Mouse (Mus musculus) embryonic fibroblast, embryonic 13.5 days (primary cell): ENCODE results near the gene Elf3.

ENCODE experiments used
- CTCF ChIP-seq: IDR thresholded peaks from 2 replicates; pipeline ENCODE4 v1.5.1; 2011; ENCODE audit warnings: mild to moderate bottlenecking, control low read depth, low read length, moderate library complexity, borderline replicate concordance; ENCODE audit not compliant: insufficient read depth
- POLR2A ChIP-seq: IDR thresholded peaks from 2 replicates; pipeline ENCODE4 v1.6.1; 2011; ENCODE audit warnings: low read depth, mild to moderate bottlenecking, control low read depth, low read length, moderate library complexity

DNA sequence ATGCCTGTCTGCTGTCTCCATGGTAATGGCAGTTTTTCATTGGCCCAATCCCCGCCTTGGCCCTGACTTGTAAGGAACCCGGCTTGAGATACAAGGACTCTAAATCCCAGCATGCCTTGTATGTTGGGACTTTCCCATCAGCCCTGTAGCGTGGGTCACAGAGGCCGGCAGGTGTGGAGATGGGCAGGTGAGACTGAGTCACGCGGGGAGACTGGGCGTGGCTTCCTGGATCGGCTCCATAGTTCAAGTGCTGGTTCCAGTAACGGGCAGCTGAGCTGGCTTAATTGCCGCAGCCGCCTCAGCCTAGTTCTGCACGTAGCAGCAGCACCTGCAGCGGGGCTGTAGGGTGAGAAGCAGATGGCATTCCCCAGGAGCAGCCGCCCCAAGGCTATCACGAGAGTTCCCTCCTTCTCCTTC is 9.9 kb downstream of the Elf3 start:
- TF ChIP-seq CTCF (no peak), POLR2A (no peak)
